Mouse (Mus musculus): ENCODE data around the gene Fut7. TPM values are rescaled to one million over a fixed set of nuclear protein-coding genes. Genes with fewer than 3 reads are reported as not detected.

Gene Fut7
- polyA plus RNA-seq, 1 experiment from 2014 or later = not detected

DNA sequence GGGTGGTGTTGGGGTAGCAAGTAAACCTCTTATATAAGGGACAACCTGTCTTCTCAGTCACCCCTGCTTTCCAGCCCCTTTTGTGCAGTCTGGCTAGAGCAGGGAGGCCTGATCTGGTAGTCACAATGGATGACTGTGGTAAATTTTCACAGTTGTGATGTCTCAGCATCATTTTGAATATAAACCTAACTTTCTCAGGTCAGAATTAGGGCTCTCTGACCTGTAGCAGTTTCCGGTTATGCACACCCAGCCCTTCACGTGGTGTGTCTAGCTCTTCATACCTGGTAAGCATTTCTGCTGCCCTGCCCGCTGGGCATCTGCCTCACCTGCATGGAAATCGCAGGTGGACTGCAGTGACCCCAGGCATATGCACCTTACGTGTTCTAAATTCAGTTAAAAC is 4.2 kb downstream of the Fut7 start:
- H3K4me3 ChIP-seq (ENCODE audit: low read depth, low read length) = no peak overlapping the region
- no peak overlapping the region for H3K4me2 ChIP-seq (ENCODE audit: low read depth, low read length)
- no peak overlapping the region for H3K9ac ChIP-seq (replicated peaks; ENCODE audit: low read length)
- no peaks in the 10 kb centered on the region for H3K36me3 ChIP-seq (replicated peaks; ENCODE audit: control insufficient read depth, insufficient read depth, low read depth, low read length)
- ATAC-seq (replicated peaks; ENCODE audit: insufficient number of reproducible peaks, low FRiP score, low TSS enrichment, low read depth) (no peak), DNase-seq (ENCODE audit: low spot score) (no peak)
- no peaks in the 10 kb centered on the region for H3K9me3 ChIP-seq (replicated peaks; ENCODE audit: control insufficient read depth, low read length)
- 93% methylated on average over 5 of the region's 5 CpGs for WGBS
- H3K4me1 ChIP-seq (ENCODE audit: control insufficient read depth, insufficient read depth, low read length) = no peaks in the 10 kb centered on the region
- H3K27ac ChIP-seq (replicated peaks; ENCODE audit: low read depth, low read length) = no peak overlapping the region
- H3K27me3 ChIP-seq (ENCODE audit: control insufficient read depth, insufficient read depth, low read length) = peaks cover 18% of the 10 kb centered on the region

DNA sequence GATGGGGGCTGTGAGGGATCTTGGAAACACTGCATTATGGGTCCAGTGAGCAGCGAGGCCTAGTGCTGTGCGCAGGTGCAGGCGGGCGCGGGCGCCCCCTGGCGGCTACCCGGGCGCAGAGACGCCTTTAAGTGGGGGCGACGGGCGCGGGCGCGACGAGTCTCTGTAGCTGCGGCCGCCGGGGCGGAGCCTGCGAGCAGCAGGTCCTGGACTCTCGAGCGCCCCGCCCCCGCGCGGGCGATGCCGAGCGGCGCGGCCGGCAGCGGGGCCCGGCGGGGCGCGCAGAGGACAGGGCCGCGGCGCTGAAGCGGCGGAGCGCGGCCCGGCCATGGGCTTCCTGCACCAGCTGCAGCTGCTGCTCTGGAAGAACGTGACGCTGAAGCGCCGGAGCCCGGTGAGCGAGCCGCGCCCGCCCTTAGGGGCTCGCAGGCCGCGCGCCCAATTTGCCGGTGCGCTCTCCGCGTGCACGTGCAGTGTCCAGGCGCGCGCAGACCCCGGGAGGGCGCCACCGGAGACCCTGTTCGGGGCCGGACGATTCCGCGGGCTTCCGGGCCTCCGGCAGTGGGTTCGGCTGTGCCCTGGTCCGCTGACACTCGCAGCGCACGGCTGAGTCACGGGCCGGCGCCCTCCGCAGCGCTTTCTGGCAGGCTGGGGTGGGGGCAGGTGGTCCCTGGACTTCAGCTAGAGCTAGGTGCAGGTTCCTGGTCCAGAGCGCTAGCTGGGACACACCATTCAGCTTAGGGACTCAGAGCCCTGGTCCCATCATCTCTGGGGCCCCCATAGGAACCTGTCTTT is 5.6 kb downstream of the Fut7 start, which contains the start of gene Abca2:
Abca2 (plus strand) TSS at position 262 of the 795 bp plus-strand sequence.
- Histone ChIP-seq H3K27ac (replicated peaks; ENCODE audit: low read depth, low read length) (no peak within 1 kb of the TSS; the same call in 1 of the 2 replicates), H3K4me2 (ENCODE audit: low read depth, low read length) (peak within 1 kb of the TSS; percentile 94), H3K9ac (replicated peaks; ENCODE audit: low read length) (peak within 1 kb of the TSS; percentile 79), H3K9me3 (replicated peaks; ENCODE audit: control insufficient read depth, low read length) (no peaks in the 10 kb centered on the region), H3K4me1 (ENCODE audit: control insufficient read depth, insufficient read depth, low read length) (no peaks in the 10 kb centered on the region), H3K27me3 (ENCODE audit: control insufficient read depth, insufficient read depth, low read length) (peaks cover 18% of the 10 kb centered on the region), H3K36me3 (replicated peaks; ENCODE audit: control insufficient read depth, insufficient read depth, low read depth, low read length) (no peaks in the 10 kb centered on the region), H3K4me3 (ENCODE audit: low read depth, low read length) (peak within 1 kb of the TSS; percentile 69)
- DNase-seq (ENCODE audit: low spot score) (peak; percentile 94), ATAC-seq (replicated peaks; ENCODE audit: insufficient number of reproducible peaks, low FRiP score, low TSS enrichment, low read depth) (peak; percentile 86)
- under 1% methylated on average over 81 of the region's 89 CpGs for WGBS

DNA sequence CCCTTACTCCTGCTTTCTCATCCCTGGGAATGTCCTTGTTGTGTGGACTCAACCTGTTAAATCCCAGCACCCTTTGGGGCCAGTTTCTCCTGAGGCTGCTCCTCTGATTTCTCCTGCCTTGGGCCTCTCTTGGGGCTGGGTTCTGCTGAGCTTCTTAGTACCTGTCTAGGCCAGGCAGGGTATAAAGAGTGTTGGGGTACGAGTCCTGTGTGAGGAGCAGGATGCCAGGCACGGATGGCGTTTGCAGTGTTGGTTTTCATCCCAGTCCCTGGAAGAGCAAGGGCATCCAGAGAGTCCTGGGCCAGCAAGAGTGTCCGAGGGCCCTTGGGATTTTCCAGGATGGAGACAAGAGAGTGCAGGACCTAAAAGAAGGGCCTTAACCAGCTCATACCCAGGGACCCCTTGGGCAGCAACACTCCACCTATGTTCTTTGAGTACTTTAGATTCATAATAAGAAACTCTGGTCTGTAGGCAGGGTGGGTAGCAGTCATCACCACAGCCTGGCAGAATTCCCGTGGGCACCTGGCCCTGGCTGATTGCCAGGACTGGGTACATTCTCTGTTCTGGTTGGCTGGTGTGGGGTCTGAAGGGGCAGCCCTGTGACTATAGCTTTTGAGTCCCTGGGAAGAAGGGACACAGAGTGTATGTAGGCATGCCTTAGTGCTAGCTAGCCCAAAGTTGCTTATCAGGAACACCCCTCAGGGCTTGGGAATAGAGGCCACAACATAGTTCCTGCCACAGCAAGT is 6.5 kb downstream of the Fut7 start:
- peaks cover 18% of the 10 kb centered on the region for H3K27me3 ChIP-seq (ENCODE audit: control insufficient read depth, insufficient read depth, low read length)
- DNase-seq (ENCODE audit: low spot score) = no peak

DNA sequence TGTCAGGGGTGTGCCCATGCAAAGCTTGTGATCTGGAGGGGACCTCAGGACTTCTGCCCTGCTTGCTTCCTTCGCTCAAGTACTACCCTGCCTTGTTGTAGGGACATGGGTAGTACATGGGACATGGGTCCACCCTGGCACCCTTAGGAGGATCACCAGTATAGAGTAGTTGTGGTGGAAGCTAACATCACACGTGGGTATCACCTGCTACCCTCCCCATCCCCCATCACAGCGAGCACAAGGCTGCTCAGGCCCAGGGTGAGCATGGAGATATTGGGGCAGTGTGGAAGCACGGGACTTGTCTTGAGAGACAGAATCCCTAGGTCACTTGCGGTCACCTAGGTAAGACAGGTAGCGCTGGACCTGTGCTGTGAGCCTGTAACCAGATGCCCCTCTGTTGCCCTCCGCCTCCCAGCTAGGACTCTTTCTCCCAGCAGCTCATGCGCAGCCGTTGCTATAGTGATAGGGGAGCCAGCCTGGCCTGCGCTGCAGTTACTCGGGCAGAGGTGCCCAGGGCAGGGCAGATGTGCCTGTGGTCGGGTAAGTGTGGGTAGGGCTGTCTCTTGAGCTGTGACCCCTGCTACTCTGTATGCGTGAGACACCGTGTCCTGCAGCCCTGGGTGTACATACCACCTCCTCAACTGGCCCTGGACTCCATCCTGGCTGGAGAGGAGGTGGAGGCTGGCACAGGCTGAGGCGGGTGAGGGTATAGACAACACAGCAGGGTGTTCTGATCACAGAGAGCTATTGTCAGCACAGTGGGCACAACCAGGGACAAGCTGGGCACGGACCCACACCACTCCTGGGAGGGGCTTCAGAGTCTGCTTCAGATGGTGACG is 7.5 kb downstream of the Fut7 start:
- peaks cover 9% of the 10 kb centered on the region for H3K27me3 ChIP-seq (ENCODE audit: control insufficient read depth, insufficient read depth, low read length)
- H3K4me2 ChIP-seq (ENCODE audit: low read depth, low read length) = no peak overlapping the region
- H3K27ac ChIP-seq (replicated peaks; ENCODE audit: low read depth, low read length) = no peak overlapping the region
- no peak for DNase-seq (ENCODE audit: low spot score)
- H3K36me3 ChIP-seq (replicated peaks; ENCODE audit: control insufficient read depth, insufficient read depth, low read depth, low read length) = no peaks in the 10 kb centered on the region
- H3K9ac ChIP-seq (replicated peaks; ENCODE audit: low read length) = no peak overlapping the region
- WGBS = 66% methylated on average over 17 of the region's 17 CpGs
- no peaks in the 10 kb centered on the region for H3K9me3 ChIP-seq (replicated peaks; ENCODE audit: control insufficient read depth, low read length)
- H3K4me1 ChIP-seq (ENCODE audit: control insufficient read depth, insufficient read depth, low read length) = no peaks in the 10 kb centered on the region
- ATAC-seq (replicated peaks; ENCODE audit: insufficient number of reproducible peaks, low FRiP score, low TSS enrichment, low read depth) = peak; percentile 29; the same call in 1 of the 2 replicates
- no peak overlapping the region for H3K4me3 ChIP-seq (ENCODE audit: low read depth, low read length)

More for the DNA sequence above, 6.5 kb downstream of the Fut7 start:
- no peak for ATAC-seq (replicated peaks; ENCODE audit: insufficient number of reproducible peaks, low FRiP score, low TSS enrichment, low read depth)
- 77% methylated on average over 5 of the region's 5 CpGs for WGBS
- no peaks in the 10 kb centered on the region for H3K36me3 ChIP-seq (replicated peaks; ENCODE audit: control insufficient read depth, insufficient read depth, low read depth, low read length)
- no peak overlapping the region for H3K9ac ChIP-seq (replicated peaks; ENCODE audit: low read length)
- H3K9me3 ChIP-seq (replicated peaks; ENCODE audit: control insufficient read depth, low read length) = no peaks in the 10 kb centered on the region
- peak overlapping the region; percentile 69; the same call in 1 of the 2 replicates for H3K4me3 ChIP-seq (ENCODE audit: low read depth, low read length)
- no peak overlapping the region for H3K27ac ChIP-seq (replicated peaks; ENCODE audit: low read depth, low read length)
- peak overlapping the region; percentile 94 for H3K4me2 ChIP-seq (ENCODE audit: low read depth, low read length)
- H3K4me1 ChIP-seq (ENCODE audit: control insufficient read depth, insufficient read depth, low read length) = no peaks in the 10 kb centered on the region

DNA sequence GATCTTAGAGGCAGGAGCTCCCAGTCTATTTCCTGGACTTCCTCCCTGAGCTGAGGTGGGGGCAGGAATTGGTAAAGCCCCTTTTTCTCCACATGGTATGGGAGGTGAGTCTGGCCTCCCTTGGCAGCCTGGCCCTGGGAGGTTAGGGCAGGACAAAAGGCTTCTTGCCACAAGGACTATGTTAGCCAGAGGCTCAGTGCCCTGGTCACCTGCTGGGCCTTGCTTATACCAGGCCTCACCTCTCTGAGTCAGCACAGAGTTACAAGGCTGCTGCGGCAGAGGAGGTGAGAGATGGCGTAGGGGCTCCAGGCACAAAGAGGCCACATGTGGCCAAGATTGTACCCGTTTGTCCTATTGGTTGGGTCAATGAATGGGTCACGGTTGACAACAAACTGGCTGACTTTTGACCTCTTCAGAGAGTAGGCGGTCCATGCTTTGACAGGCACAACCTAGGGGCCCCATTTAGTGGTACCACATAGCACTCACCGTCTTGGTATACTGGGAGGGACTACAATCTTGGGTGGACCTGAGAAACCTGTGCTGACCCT is 8.3 kb downstream of the Fut7 start:
- 0 out of 2 replicates have a peak, but pooled peaks cover 4% of the 10 kb centered on the region for H3K27me3 ChIP-seq (ENCODE audit: control insufficient read depth, insufficient read depth, low read length)
- no peak overlapping the region for H3K4me2 ChIP-seq (ENCODE audit: low read depth, low read length)
- H3K36me3 ChIP-seq (replicated peaks; ENCODE audit: control insufficient read depth, insufficient read depth, low read depth, low read length) = no peaks in the 10 kb centered on the region
- no peak overlapping the region for H3K27ac ChIP-seq (replicated peaks; ENCODE audit: low read depth, low read length)
- H3K4me1 ChIP-seq (ENCODE audit: control insufficient read depth, insufficient read depth, low read length) = no peaks in the 10 kb centered on the region
- no peak for ATAC-seq (replicated peaks; ENCODE audit: insufficient number of reproducible peaks, low FRiP score, low TSS enrichment, low read depth)
- DNase-seq (ENCODE audit: low spot score) = no peak
- H3K9ac ChIP-seq (replicated peaks; ENCODE audit: low read length) = no peak overlapping the region
- H3K4me3 ChIP-seq (ENCODE audit: low read depth, low read length) = no peak overlapping the region
- no peaks in the 10 kb centered on the region for H3K9me3 ChIP-seq (replicated peaks; ENCODE audit: control insufficient read depth, low read length)
- 52% methylated on average over 6 of the region's 6 CpGs for WGBS

DNA sequence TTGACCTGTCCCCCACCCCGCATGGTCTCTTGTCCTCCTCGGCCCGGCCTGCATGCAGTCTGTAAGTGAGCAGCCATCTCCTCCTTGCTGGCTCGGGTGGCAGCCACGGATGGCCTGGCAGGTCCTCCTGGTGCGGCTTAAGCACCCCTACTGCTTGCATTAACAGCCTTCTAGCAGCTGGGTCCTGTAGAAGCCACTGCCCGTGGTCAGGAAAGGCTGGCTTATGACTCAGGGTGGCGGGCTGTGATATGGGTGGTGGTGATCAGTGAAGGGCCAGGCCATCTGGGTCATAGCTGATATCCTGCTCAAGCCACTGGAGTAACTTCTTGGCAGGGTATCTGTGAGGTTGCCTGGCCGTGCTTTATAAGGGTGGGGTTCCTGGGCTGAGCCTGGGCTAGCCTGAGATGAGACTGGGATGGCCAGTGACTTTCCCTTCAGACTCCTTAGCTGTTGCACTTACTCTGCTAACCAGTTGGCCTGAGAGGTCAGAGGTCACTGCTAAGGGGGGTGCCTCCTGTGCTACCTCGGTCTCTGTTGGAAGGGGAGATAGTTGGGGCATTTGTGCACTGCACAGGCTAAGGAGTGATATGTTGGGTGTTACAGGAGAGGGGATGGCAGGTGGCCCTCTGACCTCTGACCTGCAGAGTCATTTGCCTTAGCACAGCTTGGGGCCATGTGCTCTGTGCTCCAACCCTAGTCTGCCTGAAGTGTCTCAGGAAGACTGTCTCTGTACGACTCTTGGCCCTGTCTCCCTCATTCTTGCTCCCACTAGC is 9.4 kb downstream of the Fut7 start:
- 71% methylated on average over 11 of the region's 11 CpGs for WGBS
- H3K27me3 ChIP-seq (ENCODE audit: control insufficient read depth, insufficient read depth, low read length) = 0 out of 2 replicates have a peak, but pooled peaks cover 4% of the 10 kb centered on the region
- DNase-seq (ENCODE audit: low spot score) = no peak

DNA sequence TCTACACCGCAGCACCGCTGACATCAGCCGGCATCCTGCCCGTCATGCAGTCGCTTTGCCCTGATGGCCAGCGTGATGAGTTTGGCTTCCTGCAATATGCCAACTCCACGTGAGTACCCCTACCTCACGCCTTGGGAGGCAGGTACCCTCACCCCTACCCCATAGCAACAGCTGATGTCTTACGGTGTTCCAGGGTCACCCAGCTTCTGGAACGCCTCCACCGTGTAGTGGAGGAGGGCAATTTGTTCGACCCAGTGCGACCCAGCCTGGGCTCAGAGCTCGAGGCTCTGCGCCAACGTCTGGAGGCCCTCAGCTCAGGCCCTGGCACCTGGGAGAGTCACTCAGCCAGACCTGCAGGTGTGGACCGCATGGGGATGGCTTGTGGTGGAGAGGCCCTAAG is 10.0 kb downstream of the Fut7 start:
- Histone ChIP-seq H3K4me3 (ENCODE audit: low read depth, low read length) (no peak overlapping the region), H3K9me3 (replicated peaks; ENCODE audit: control insufficient read depth, low read length) (no peaks in the 10 kb centered on the region), H3K9ac (replicated peaks; ENCODE audit: low read length) (no peak overlapping the region), H3K4me1 (ENCODE audit: control insufficient read depth, insufficient read depth, low read length) (no peaks in the 10 kb centered on the region), H3K4me2 (ENCODE audit: low read depth, low read length) (no peak overlapping the region), H3K27ac (replicated peaks; ENCODE audit: low read depth, low read length) (no peak overlapping the region), H3K27me3 (ENCODE audit: control insufficient read depth, insufficient read depth, low read length) (0 out of 2 replicates have a peak, but pooled peaks cover 4% of the 10 kb centered on the region), H3K36me3 (replicated peaks; ENCODE audit: control insufficient read depth, insufficient read depth, low read depth, low read length) (no peaks in the 10 kb centered on the region)
- ATAC-seq (replicated peaks; ENCODE audit: insufficient number of reproducible peaks, low FRiP score, low TSS enrichment, low read depth) (no peak), DNase-seq (ENCODE audit: low spot score) (no peak)
- WGBS = 89% methylated on average over 17 of the region's 17 CpGs

More for the DNA sequence above, 9.4 kb downstream of the Fut7 start:
- Histone ChIP-seq H3K9ac (replicated peaks; ENCODE audit: low read length) (no peak overlapping the region), H3K4me3 (ENCODE audit: low read depth, low read length) (no peak overlapping the region), H3K4me2 (ENCODE audit: low read depth, low read length) (no peak overlapping the region), H3K36me3 (replicated peaks; ENCODE audit: control insufficient read depth, insufficient read depth, low read depth, low read length) (no peaks in the 10 kb centered on the region), H3K9me3 (replicated peaks; ENCODE audit: control insufficient read depth, low read length) (no peaks in the 10 kb centered on the region), H3K4me1 (ENCODE audit: control insufficient read depth, insufficient read depth, low read length) (no peaks in the 10 kb centered on the region), H3K27ac (replicated peaks; ENCODE audit: low read depth, low read length) (no peak overlapping the region)
- ATAC-seq (replicated peaks; ENCODE audit: insufficient number of reproducible peaks, low FRiP score, low TSS enrichment, low read depth) = no peak
